Mouse (Mus musculus): ENCODE data around the gene Ptpn4. TPM values are rescaled to one million over a fixed set of nuclear protein-coding genes. Genes with fewer than 3 reads are reported as not detected.

Gene Ptpn4
- total RNA-seq (2022): 10 to 100 TPM; 56.4 to 74.4 (median 63.6) TPM

DNA sequence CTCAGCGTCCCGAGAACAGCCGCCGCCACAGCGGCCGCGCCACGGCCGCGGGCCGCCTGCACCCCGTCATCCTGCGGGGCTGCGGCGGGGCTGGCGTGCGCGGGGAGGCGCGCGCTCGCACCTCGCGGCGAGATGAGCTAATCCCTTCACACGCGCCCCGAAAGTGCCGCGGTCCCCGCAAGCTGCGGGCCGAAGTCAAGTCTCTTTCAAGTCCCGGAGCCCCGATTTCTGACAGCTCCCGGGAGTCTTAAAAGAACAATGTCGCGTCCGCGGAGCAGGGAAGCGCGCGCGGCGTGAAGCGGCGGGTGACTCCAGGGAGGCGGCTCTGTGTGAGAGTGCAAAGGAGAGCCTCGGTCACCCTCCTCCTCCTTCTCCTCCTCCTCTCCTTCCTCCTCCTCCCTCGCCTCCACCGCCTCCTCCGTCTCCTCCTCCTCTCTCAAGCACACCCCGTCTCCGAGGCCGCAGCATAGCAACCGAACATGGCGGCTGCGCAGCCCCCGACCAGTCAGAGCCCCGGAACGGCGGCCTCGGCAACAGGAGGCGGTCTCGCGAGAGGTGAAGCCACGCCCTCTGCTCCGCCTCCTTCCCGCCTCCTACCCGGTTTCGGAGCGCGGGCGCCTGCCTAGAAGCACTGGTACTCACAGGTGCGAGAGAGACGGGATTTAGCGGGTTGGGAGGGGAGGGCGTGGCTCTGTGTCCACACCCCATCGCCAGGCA, at the start of gene Ptpn4:
Ptpn4 (minus strand) TSS at position 579 of the 717 bp plus-strand sequence.
- DNase-seq (ENCODE audit: low spot score in 2 of 2): peak; percentile 95 to 97

- no peak for DNase-seq (ENCODE audit: low spot score in 2 of 2)
Measured at GRCm38 (mm10) chr1:119886320-119886719, 48.9 kb upstream of the Ptpn4 start.

- DNase-seq (ENCODE audit: low spot score in 2 of 2): peak; percentile 52 to 64
Measured at GRCm38 (mm10) chr1:119884272-119884671, 46.9 kb upstream of the Ptpn4 start.

DNA sequence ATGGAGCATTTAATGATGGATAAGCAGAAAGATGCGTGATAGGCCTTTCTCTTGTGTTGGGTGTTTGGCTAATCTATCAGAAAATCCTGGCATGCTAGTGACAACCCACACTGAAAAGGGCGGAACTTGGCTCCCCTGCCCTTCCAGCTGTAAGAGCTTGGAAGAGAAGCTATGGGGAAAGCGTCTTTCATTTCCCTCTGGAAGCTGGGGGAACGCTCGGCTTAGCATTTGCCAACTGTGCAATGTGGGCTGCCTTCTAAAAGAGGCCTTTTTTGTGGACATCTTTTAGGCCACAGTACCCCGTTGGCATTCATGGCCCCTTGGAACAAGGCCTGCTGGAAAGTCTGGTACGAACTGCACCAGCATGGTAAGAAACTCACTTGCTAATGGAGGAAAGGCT, 41.5 kb upstream of the Ptpn4 start:
- DNase-seq (ENCODE audit: low spot score in 2 of 2): peak; percentile 78 to 86

- DNase-seq (ENCODE audit: low spot score in 2 of 2): no peak
Measured at GRCm38 (mm10) chr1:119877469-119877868, 40.1 kb upstream of the Ptpn4 start.

DNA sequence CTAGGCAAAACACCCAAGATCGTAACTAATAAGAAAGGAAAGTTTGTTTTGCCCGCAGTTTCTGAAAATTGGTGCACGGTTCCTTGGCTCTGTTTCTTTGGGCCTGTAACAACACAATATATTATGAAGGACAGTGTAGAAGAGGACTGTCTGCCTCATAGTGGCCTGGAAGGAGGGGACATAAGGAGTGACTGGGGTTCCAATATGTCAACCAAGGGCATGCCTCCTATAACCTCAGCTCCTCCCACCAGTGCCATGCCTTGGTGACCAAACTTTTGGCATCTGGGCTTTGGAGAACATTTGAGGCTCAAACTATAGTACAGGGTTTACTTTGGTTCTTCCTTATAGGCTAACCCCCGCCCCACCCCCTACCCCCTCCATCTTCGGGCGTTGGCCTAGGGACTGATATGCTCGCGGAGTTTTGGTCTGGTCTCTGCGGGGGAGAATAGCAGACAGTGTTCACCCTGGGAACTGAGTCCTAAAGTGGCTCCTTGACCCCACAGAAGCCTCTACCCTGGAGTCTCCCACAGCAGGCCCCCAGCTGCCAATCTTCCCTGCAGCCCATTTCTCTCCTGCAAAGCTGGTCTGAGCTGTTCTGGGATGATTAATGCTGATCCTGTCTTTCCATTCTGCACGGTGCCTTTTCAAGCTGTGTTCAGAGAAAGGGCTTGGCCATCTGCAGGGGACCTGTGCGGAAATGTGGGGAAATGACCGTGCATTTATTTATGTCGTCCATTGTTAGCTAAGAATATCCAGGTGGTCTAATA, 31.2 kb upstream of the Ptpn4 start:
- DNase-seq (ENCODE audit: low spot score in 2 of 2): no peak

DNA sequence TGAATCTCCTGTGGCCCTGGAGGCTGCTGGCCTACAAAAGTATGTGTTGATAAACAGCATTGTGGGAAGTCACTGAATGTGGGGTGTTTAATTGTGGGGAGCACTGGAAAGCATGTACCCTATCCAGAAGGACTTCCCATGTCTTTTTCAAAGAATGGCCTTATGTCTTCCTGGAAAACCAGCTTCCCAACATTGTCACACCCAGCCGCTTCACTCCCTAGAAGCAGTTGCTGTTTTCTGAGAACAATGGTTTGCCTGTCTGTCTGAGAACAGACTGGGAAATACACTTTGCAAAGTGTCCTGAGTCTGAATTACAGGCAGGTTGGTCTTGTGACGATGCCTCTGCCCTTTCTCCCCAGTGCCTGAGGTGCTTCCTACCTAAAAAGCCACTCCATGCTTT, 29.9 kb upstream of the Ptpn4 start:
- no peak for DNase-seq (ENCODE audit: low spot score in 2 of 2)

GRCm38 (mm10) chr1:119865311-119865710, 27.9 kb upstream of the Ptpn4 start:
- DNase-seq (ENCODE audit: low spot score in 2 of 2): no peak

- DNase-seq (ENCODE audit: low spot score in 2 of 2): peak in 1 of 2 experiments; percentile 10
Measured at GRCm38 (mm10) chr1:119863507-119864296, 26.3 kb upstream of the Ptpn4 start.

DNA sequence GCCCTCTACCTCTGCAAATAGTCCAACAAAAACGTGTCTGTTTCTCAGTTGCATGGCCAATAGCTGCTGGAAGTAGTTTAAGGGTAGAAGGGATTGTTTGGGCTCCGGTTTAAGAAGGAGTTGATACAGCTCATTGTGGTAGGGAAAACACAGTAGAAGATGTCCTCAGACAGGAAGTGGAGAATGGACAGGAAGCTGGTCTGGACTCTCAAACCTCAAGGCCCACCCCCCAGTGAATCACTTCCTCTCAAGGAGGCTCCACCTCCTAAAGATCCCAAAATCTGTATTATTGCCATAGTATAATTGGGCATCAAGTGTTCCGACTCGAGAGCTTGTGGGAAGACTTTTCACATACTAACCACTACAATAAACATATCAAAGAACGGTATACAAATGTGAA, 22.2 kb upstream of the Ptpn4 start:
- DNase-seq (ENCODE audit: low spot score in 2 of 2): no peak

DNA sequence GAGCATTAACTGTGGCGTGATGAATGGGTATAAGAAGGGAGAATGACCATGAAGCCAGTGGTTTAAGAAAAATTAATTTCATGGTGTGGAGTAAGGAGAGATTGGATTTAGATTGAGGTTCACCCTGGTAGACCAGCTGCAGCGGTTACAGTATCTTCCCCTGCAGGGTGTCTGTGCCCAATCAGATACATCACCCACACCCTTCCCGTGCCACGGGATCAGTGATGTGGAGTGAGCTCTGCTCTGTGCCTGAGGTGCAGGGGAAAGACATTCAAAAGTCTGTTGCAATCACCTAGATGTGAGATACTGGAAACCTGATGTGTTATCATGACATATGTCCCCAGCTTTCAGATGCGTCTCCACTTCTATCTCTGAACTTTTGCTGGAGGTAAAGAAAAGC, 15.6 kb upstream of the Ptpn4 start:
- DNase-seq (ENCODE audit: low spot score in 2 of 2): no peak

- no peak for DNase-seq (ENCODE audit: low spot score in 2 of 2)
Measured at GRCm38 (mm10) chr1:119852339-119852738, 14.9 kb upstream of the Ptpn4 start.

DNA sequence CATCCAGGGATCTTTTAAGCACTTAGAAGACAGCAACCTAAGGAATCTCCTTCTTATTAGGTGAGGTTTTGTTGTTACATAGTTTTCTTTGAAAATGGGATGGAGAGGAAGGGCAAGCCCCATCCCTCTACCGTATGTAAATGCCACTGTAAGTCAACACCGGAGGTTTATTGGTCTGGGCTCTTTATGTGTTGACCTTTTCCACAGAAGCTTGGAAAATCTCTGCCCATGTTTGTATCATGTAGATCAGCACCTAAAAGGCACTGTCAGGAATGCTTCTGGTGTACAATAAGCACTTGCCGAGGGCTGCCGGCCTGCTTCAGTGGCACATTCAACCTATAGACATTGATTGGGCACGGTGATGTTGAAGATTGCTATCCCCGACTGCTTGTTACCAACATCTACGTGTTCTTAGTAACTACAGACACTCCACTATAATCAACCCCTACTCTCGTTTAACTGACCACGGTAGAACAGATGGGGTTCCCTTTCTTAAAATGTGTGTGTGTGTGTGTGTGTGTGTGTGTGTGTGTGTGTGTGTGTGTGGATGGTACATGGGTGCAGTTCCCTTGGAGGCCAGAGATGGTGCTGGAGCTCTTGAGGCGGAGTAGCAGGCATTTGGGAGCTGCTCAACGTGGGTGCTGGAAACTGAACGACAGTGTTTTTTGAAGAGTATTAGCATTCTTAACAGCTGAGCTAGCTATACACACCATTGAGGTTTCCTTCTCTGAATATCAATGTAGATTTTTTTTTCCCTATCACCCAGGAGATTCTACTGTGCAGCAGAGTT, 11.9 kb upstream of the Ptpn4 start:
- DNase-seq (ENCODE audit: low spot score in 2 of 2): no peak

DNA sequence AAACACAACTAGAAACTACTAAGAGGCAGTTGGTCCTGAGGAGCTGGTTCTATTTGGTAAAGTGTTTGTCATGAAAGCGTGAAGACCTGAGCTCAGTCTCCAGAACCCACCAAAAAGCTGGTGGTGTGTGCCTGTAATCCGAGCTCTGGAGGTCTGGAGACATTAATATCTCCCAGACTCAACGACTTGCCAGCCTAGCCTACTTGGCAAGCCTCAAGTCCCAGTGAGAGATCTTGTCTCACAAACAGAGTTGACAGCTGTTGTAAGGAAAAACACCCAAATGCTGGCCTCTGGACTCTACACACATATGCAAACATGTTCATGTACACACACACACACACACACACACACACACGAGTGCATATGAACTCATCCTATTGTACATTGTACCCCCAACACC, 7.9 kb upstream of the Ptpn4 start:
- no peak for DNase-seq (ENCODE audit: low spot score in 2 of 2)

- DNase-seq (ENCODE audit: low spot score in 2 of 2): no peak
Measured at GRCm38 (mm10) chr1:119843121-119843520, 5.7 kb upstream of the Ptpn4 start.

GRCm38 (mm10) chr1:119838241-119838640, 828 bp upstream of the Ptpn4 start:
- DNase-seq (ENCODE audit: low spot score in 2 of 2): no peak

GRCm38 (mm10) chr1:119836479-119837015, 866 bp downstream of the Ptpn4 start:
- DNase-seq (ENCODE audit: low spot score in 2 of 2): no peak

- DNase-seq (ENCODE audit: low spot score in 2 of 2): no peak
Measured at GRCm38 (mm10) chr1:119835726-119836478, 1.5 kb downstream of the Ptpn4 start.

GRCm38 (mm10) chr1:119828160-119828559, 9.3 kb downstream of the Ptpn4 start:
- no peak for DNase-seq (ENCODE audit: low spot score in 2 of 2)

- no peak for DNase-seq (ENCODE audit: low spot score in 2 of 2)
Measured at GRCm38 (mm10) chr1:119818704-119819103, 18.7 kb downstream of the Ptpn4 start.
